Mouse (Mus musculus): ENCODE data around the gene Taar8c.
A peak's percentile ranks its signal among the peaks of the same experiment; 100 is the strongest.
"Not testable (repeated sequence)": the region's sequence is repeated elsewhere in the genome, so short reads cannot be mapped to it uniquely, and the experiment has no call there.

Taar8c gene

GRCm38 (mm10) chr10:24101812-24102211, at the start of gene Taar8c:
TSS of gene Taar8c (minus strand) at chr10:24101912.
- DNase-seq (ENCODE audit: extremely low read depth, insufficient read length, low spot score), result not testable (repeated sequence)

- no peak for DNase-seq (ENCODE audit: extremely low read depth, insufficient read length, low spot score)
Measured at GRCm38 (mm10) chr10:24150086-24150485, 48.4 kb upstream of the Taar8c start.

GRCm38 (mm10) chr10:24149135-24149781, 47.5 kb upstream of the Taar8c start, which contains the start of gene Stx7:
TSS of gene Stx7 (plus strand) at chr10:24149302.
- peak; percentile 87 for DNase-seq (ENCODE audit: extremely low read depth, insufficient read length, low spot score)

GRCm38 (mm10) chr10:24142735-24143134, 41.0 kb upstream of the Taar8c start:
- DNase-seq (ENCODE audit: extremely low read depth, insufficient read length, low spot score), result no peak

GRCm38 (mm10) chr10:24138623-24139261, 37.0 kb upstream of the Taar8c start:
- no peak for DNase-seq (ENCODE audit: extremely low read depth, insufficient read length, low spot score)

GRCm38 (mm10) chr10:24134071-24134645, 32.4 kb upstream of the Taar8c start:
- DNase-seq (ENCODE audit: extremely low read depth, insufficient read length, low spot score), result no peak

GRCm38 (mm10) chr10:24133132-24133531, 31.4 kb upstream of the Taar8c start:
- no peak for DNase-seq (ENCODE audit: extremely low read depth, insufficient read length, low spot score)

GRCm38 (mm10) chr10:24132273-24132672, 30.6 kb upstream of the Taar8c start:
- no peak for DNase-seq (ENCODE audit: extremely low read depth, insufficient read length, low spot score)

GRCm38 (mm10) chr10:24131451-24132262, 29.9 kb upstream of the Taar8c start:
- DNase-seq (ENCODE audit: extremely low read depth, insufficient read length, low spot score), result peak; percentile 57

GRCm38 (mm10) chr10:24111116-24111778, 9.5 kb upstream of the Taar8c start:
- DNase-seq (ENCODE audit: extremely low read depth, insufficient read length, low spot score), result no peak

GRCm38 (mm10) chr10:24109434-24109833, 7.7 kb upstream of the Taar8c start, which contains the start of gene Taar9:
TSS of gene Taar9 (minus strand) at chr10:24109534.
- not testable (repeated sequence) for DNase-seq (ENCODE audit: extremely low read depth, insufficient read length, low spot score)

GRCm38 (mm10) chr10:24108236-24108635, 6.5 kb upstream of the Taar8c start:
- no peak for DNase-seq (ENCODE audit: extremely low read depth, insufficient read length, low spot score)

GRCm38 (mm10) chr10:24107747-24108146, 6.0 kb upstream of the Taar8c start:
- DNase-seq (ENCODE audit: extremely low read depth, insufficient read length, low spot score), result no peak

- not testable (repeated sequence) for DNase-seq (ENCODE audit: extremely low read depth, insufficient read length, low spot score)
Measured at GRCm38 (mm10) chr10:24103299-24103698, 1.6 kb upstream of the Taar8c start.

- DNase-seq (ENCODE audit: extremely low read depth, insufficient read length, low spot score), result not testable (repeated sequence)
Measured at GRCm38 (mm10) chr10:24097010-24097409, 4.7 kb downstream of the Taar8c start.

GRCm38 (mm10) chr10:24092194-24092593, 9.5 kb downstream of the Taar8c start, which contains the start of gene Taar8b:
TSS of gene Taar8b (minus strand) at chr10:24092294.
- no peak for DNase-seq (ENCODE audit: extremely low read depth, insufficient read length, low spot score)

- no peak for DNase-seq (ENCODE audit: extremely low read depth, insufficient read length, low spot score)
Measured at GRCm38 (mm10) chr10:24087168-24087567, 14.5 kb downstream of the Taar8c start.

GRCm38 (mm10) chr10:24086555-24086954, 15.2 kb downstream of the Taar8c start:
- DNase-seq (ENCODE audit: extremely low read depth, insufficient read length, low spot score), result no peak

- no peak for DNase-seq (ENCODE audit: extremely low read depth, insufficient read length, low spot score)
Measured at GRCm38 (mm10) chr10:24085936-24086335, 15.8 kb downstream of the Taar8c start.

- no peak for DNase-seq (ENCODE audit: extremely low read depth, insufficient read length, low spot score)
Measured at GRCm38 (mm10) chr10:24080166-24080565, 21.5 kb downstream of the Taar8c start.
